Mouse (Mus musculus): ENCODE results near the gene 1110059G10Rik. TPM values are rescaled to one million over a fixed set of nuclear protein-coding genes. Genes with fewer than 3 reads are reported as not detected.

The 1110059G10Rik gene
- polyA plus RNA-seq, 1 experiment: 4.9 TPM

DNA sequence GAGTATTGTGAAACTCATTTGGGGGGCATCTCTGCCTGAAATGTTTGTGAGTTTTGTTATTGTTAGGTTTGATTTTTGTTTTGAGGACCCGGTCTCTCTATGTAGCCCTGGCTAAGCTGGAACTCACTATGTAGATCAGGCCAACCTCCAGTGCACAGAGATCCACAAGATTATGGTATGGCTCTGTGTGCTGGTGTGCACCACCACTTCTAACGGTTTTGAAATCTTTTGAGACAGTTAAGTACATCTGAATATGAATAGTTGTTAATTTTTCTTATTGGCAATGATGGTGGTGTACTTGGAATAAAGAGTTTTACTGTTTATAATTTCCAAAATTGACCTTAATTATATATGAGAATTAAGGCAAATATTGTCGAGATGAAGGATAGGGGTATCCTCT lies 28.4 kb downstream of the 1110059G10Rik start:
- H3K27me3 ChIP-seq (ENCODE audit: control insufficient read depth, insufficient read depth, insufficient read length): peaks cover 24% of the 10 kb centered on the region
- no peaks in the 10 kb centered on the region for H3K79me3 ChIP-seq (ENCODE audit: low read depth)
- no peak overlapping the region for H3ac ChIP-seq (ENCODE audit: control insufficient read depth, insufficient read length, low read depth)
- H3K4me3 ChIP-seq (ENCODE audit: insufficient read depth, poor library complexity, severe bottlenecking): no peak overlapping the region
- no peaks in the 10 kb centered on the region for H3K36me3 ChIP-seq (ENCODE audit: control insufficient read depth, insufficient read depth)
- TF ChIP-seq USF1 (IDR thresholded peaks at IDR 0.05; ENCODE audit: low read depth): no peak
- TF ChIP-seq MAX (IDR thresholded peaks at IDR 0.05): no peak
- TF ChIP-seq FOSL1 (IDR thresholded peaks at IDR 0.05; ENCODE audit: insufficient read depth, low read length, poor library complexity, severe bottlenecking): no peak
- no peak for TF ChIP-seq CEBPB (IDR thresholded peaks at IDR 0.05; ENCODE audit: low read depth)
- no peak for TF ChIP-seq MYOD1 (IDR thresholded peaks at IDR 0.05; ENCODE audit: control insufficient read depth, insufficient read length, low read depth)
- no peak for TF ChIP-seq MYOG (IDR thresholded peaks at IDR 0.05; ENCODE audit: control insufficient read depth, extremely low read depth, insufficient read length)
- TF ChIP-seq CTCF (IDR thresholded peaks at IDR 0.05; ENCODE audit: control insufficient read depth, insufficient read depth, insufficient read length): no peak
- no peaks in the 10 kb centered on the region for H3K79me2 ChIP-seq (ENCODE audit: control insufficient read depth, insufficient read depth)

- Histone ChIP-seq H3K79me2 (ENCODE audit: control insufficient read depth, insufficient read depth) (no peaks in the 10 kb centered on the region), H3K79me3 (ENCODE audit: low read depth) (no peaks in the 10 kb centered on the region), H3K27me3 (ENCODE audit: control insufficient read depth, insufficient read depth, insufficient read length) (peaks cover 10% of the 10 kb centered on the region), H3K4me3 (ENCODE audit: insufficient read depth, poor library complexity, severe bottlenecking) (no peak overlapping the region), H3K36me3 (ENCODE audit: control insufficient read depth, insufficient read depth) (no peaks in the 10 kb centered on the region), H3ac (ENCODE audit: control insufficient read depth, insufficient read length, low read depth) (no peak overlapping the region)
- TF ChIP-seq CEBPB (IDR thresholded peaks at IDR 0.05; ENCODE audit: low read depth) (no peak), FOSL1 (IDR thresholded peaks at IDR 0.05; ENCODE audit: insufficient read depth, low read length, poor library complexity, severe bottlenecking) (no peak), USF1 (IDR thresholded peaks at IDR 0.05; ENCODE audit: low read depth) (no peak), MAX (IDR thresholded peaks at IDR 0.05) (no peak), CTCF (IDR thresholded peaks at IDR 0.05; ENCODE audit: control insufficient read depth, insufficient read depth, insufficient read length) (no peak), MYOG (IDR thresholded peaks at IDR 0.05; ENCODE audit: control insufficient read depth, extremely low read depth, insufficient read length) (no peak), MYOD1 (IDR thresholded peaks at IDR 0.05; ENCODE audit: control insufficient read depth, insufficient read length, low read depth) (no peak)
Observed at GRCm38 (mm10) chr9:122902717-122903535, 47.9 kb downstream of the 1110059G10Rik start.

GRCm38 (mm10) chr9:122901047-122901446 lies 49.8 kb downstream of the 1110059G10Rik start:
- H3K79me2 ChIP-seq (ENCODE audit: control insufficient read depth, insufficient read depth): no peaks in the 10 kb centered on the region
- H3K27me3 ChIP-seq (ENCODE audit: control insufficient read depth, insufficient read depth, insufficient read length): peaks cover 7% of the 10 kb centered on the region
- no peaks in the 10 kb centered on the region for H3K36me3 ChIP-seq (ENCODE audit: control insufficient read depth, insufficient read depth)
- no peak overlapping the region for H3ac ChIP-seq (ENCODE audit: control insufficient read depth, insufficient read length, low read depth)
- H3K79me3 ChIP-seq (ENCODE audit: low read depth): no peaks in the 10 kb centered on the region
- no peak overlapping the region for H3K4me3 ChIP-seq (ENCODE audit: insufficient read depth, poor library complexity, severe bottlenecking)
- no peak for TF ChIP-seq MAX (IDR thresholded peaks at IDR 0.05)
- TF ChIP-seq MYOD1 (IDR thresholded peaks at IDR 0.05; ENCODE audit: control insufficient read depth, insufficient read length, low read depth): no peak
- no peak for TF ChIP-seq CEBPB (IDR thresholded peaks at IDR 0.05; ENCODE audit: low read depth)
- no peak for TF ChIP-seq FOSL1 (IDR thresholded peaks at IDR 0.05; ENCODE audit: insufficient read depth, low read length, poor library complexity, severe bottlenecking)
- TF ChIP-seq MYOG (IDR thresholded peaks at IDR 0.05; ENCODE audit: control insufficient read depth, extremely low read depth, insufficient read length): no peak
- no peak for TF ChIP-seq CTCF (IDR thresholded peaks at IDR 0.05; ENCODE audit: control insufficient read depth, insufficient read depth, insufficient read length)
- TF ChIP-seq USF1 (IDR thresholded peaks at IDR 0.05; ENCODE audit: low read depth): no peak

Other genes with a start within 250 kb of the 1110059G10Rik start
- gene Topaz1, start 203.7 kb downstream of the 1110059G10Rik start, polyA plus RNA-seq (2012; fragmentation: generic; extraction: Trizol): not detected
- gene Tcaim, start 145.5 kb downstream of the 1110059G10Rik start, polyA plus RNA-seq (2012; fragmentation: generic; extraction: Trizol): 1.5 TPM
- 0.16 TPM for gene Gm35549, start 107.0 kb downstream of the 1110059G10Rik start, polyA plus RNA-seq (2012; fragmentation: generic; extraction: Trizol)
- gene Zfp445, start 85.0 kb downstream of the 1110059G10Rik start, polyA plus RNA-seq (2012; fragmentation: generic; extraction: Trizol): 7.9 TPM
- 0.40 TPM for gene Zkscan7, start 65.3 kb downstream of the 1110059G10Rik start, polyA plus RNA-seq (2012; fragmentation: generic; extraction: Trizol)
- not detected for gene Zfp105, start 27.9 kb downstream of the 1110059G10Rik start, polyA plus RNA-seq (2012; fragmentation: generic; extraction: Trizol)
- 11.6 TPM for gene Kif15, start within 50 bp of the 1110059G10Rik start, polyA plus RNA-seq (2012; fragmentation: generic; extraction: Trizol)
- gene Tmem42, start 70.3 kb upstream of the 1110059G10Rik start, polyA plus RNA-seq (2012; fragmentation: generic; extraction: Trizol): 7.1 TPM
- 0.06 TPM for gene Tgm4, start 83.7 kb upstream of the 1110059G10Rik start, polyA plus RNA-seq (2012; fragmentation: generic; extraction: Trizol)
- gene Zdhhc3, start 162.2 kb upstream of the 1110059G10Rik start, polyA plus RNA-seq (2012; fragmentation: generic; extraction: Trizol): 62.6 TPM
- gene Exosc7, start 162.2 kb upstream of the 1110059G10Rik start, polyA plus RNA-seq (2012; fragmentation: generic; extraction: Trizol): 60.6 TPM
- 0.11 TPM for gene Clec3b, start 199.9 kb upstream of the 1110059G10Rik start, polyA plus RNA-seq (2012; fragmentation: generic; extraction: Trizol)

Measured in C2C12 (cell line).